Mouse (Mus musculus) frontal cortex, postnatal 10 days (tissue): ENCODE measurements at regions not wholly inside any gene's neighbourhood (a gene's known extent, or its start where the extent isn't known, plus 50 kb on each side); places are given as distances from the start of the nearest gene placed in this dataset.

Experiments used
- DNase-seq, 2 experiments: peaks; one replicate each; pipeline ENCODE4 v3.0.0; 2022; ENCODE audit warnings: low spot score in 2 of 2, mixed read lengths in 1 of 2

GRCm38 (mm10) chr13:114523116-114523515 lies 64.4 kb upstream of the Fst start:
- no peak for DNase-seq

DNA sequence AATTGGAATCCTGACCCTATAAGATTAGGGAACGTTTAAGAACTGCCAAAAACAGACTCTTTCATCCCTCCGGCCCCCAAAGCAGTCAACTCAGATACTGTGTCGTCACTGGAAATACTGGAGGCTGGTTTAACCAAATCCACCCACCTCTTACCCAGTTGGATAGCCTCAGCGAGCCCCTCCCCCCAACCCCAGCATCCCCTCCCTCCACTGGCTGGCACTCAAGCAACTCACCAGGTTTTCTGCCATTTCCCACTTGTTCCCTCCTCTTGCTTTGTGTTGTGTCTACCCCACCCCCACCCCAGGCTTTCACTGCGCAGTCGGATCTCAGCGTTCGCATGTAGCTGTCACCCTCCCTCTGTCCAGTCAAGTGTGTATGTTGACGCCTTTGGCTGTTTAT lies 68.1 kb upstream of the Fst start:
- DNase-seq, result no peak

DNA sequence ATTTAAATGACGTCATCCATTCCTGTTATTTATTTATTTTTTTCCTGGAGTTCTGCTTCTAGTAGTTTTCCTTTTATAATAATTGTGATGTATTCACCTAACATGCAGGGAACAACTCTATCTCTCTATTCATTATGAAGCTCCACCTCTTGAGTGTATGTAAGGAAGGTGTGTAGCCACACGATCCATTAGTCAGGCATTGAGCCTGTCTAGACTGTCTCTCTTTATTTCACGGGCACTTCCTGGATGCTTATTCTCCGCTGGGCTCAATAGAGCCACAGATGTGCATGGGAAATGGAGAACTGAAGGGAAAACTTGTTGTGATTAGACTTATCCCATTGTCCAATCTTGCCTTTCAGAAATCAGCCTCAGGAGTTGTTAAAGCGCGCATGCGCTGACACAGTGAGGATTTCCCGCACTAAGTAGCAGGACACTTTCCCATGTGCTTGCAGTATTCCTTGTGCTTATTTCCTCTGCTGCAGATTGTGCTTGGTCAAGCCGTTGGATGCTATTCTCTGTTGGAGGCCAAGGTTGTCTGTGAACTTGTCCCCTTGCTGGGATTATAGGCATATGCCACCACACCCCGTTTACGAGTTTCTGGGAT lies 71.5 kb upstream of the Fst start:
- DNase-seq, result no peak

- DNase-seq, result no peak
Measured at GRCm38 (mm10) chr13:114531780-114532179, 73.0 kb upstream of the Fst start.

GRCm38 (mm10) chr13:114532393-114533097 lies 73.8 kb upstream of the Fst start:
- DNase-seq, result no peak

GRCm38 (mm10) chr13:114534591-114534990 lies 75.8 kb upstream of the Fst start:
- no peak for DNase-seq

DNA sequence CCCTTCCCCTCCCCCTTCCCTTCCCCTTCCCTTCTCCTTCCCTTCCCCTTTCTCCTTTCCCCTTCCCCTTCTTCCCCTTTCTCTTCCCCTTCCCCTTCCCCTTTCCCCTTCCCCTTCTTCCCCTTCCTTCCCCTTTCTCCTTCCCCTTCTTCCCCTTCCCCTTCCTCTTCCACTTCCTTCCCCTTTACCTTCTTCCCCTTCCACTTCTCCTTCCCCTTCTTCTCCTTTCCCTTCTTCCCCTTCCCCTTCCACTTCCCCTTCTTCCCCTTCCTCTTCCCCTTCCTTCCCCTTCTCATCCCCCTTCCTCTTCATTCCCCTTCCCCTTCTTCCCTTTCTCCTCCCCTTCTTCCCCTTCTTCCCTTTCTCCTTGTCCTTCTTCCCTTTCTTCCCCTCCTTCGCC lies 77.0 kb upstream of the Fst start:
- no peak for DNase-seq

GRCm38 (mm10) chr13:114571731-114572130 lies 113.0 kb upstream of the Fst start:
- DNase-seq, result no peak

DNA sequence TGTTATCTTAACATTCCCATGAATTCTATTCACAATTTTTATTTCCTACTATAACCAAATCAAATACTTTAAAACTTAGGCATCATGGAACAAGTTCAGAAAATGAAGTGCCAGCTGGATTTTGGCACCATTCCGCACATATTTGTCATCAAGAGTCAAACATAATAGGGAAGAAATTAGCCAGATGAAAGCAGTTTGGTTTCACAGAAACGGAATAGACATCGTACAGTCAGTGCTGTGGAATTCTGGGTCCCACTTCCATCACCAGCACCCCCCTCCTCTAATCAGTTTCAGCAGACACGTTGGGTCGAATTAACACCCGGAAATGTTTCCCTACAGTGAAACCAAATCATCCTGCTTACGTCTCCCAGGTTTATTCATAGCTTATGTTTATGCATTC lies 125.8 kb upstream of the Fst start:
- no peak for DNase-seq

GRCm38 (mm10) chr13:114587621-114588020 lies 128.9 kb upstream of the Fst start:
- no peak for DNase-seq

- no peak for DNase-seq
Measured at GRCm38 (mm10) chr13:114603341-114603740, 144.6 kb upstream of the Fst start.

DNA sequence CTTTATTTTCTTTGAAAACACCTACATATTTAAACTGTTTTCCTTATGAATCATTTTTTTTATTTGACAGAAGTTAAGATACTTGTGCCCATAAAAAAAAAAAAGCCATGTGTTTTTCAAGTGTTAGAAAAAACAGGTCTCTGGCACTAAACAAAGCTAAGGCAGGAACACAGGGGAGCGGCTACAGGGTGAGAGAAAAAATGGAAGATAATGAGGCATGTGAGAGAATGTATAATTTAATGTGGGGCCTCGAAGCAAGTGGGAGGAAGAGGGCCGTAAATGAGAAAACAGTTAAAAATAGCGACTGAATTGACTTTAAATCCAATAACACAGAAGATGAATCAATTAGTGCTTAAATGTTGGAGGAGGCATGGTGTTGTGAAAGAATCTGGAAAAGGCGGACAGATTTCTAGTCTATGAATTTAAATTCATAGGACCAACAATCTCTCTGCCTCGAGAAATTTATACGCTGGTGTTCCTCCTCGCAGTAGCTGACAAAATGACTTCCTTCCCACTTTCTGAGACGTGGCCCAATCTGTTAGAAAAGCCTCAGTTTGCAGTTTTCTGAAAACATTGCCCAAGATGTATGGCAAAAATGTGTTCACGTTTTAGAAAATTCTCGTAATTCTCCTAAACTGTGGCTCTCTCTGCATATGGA lies 145.4 kb upstream of the Fst start:
- DNase-seq, result no peak

DNA sequence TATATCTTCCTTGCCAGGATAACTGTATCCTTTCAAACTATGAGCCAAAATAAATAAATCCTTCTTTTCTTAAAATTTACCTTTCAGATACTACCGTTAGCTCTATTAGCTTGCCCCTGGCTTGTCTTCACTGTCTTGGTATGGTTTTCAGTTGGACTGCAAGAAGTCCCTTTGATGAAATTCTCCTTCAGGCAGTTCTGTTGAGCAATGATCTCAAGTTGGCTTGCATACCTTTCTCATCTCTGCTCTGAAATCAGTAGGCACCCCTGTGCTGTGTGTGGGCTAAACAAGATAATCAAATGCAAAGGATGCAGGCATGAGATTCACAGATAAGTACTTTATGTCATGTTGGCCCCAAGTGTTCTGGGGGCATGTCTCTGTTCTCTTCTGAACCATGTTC lies 155.2 kb upstream of the Fst start:
- no peak for DNase-seq

DNA sequence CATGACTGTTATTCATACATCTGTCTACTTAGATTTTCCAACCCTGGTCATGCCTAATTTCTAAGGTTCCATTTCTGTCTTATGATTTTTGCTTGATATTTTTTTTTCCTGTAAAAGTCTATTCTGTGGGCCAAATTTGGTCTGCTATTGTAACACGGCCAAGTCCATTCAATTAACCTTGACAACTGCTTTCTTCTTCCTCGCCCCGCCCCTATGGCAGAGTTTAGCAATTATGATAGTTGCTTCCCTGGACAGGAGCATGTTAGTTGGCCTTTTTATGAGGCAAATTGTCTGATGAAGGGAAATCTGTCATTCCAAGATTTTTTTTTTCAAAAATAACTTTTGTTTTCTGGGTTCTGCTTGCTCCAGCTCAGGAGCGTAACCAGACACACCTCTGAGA lies 160.7 kb upstream of the Fst start:
- DNase-seq, result no peak

- no peak for DNase-seq
Measured at GRCm38 (mm10) chr13:114636731-114637130, 178.0 kb upstream of the Fst start.

GRCm38 (mm10) chr13:114639531-114639930 lies 178.5 kb upstream of the Mocs2 start:
- DNase-seq, result no peak

- DNase-seq, result no peak
Measured at GRCm38 (mm10) chr13:114641688-114642390, 176.2 kb upstream of the Mocs2 start.

GRCm38 (mm10) chr13:114642901-114643491 lies 175.0 kb upstream of the Mocs2 start:
- no peak for DNase-seq

GRCm38 (mm10) chr13:114643521-114643920 lies 174.5 kb upstream of the Mocs2 start:
- no peak for DNase-seq

DNA sequence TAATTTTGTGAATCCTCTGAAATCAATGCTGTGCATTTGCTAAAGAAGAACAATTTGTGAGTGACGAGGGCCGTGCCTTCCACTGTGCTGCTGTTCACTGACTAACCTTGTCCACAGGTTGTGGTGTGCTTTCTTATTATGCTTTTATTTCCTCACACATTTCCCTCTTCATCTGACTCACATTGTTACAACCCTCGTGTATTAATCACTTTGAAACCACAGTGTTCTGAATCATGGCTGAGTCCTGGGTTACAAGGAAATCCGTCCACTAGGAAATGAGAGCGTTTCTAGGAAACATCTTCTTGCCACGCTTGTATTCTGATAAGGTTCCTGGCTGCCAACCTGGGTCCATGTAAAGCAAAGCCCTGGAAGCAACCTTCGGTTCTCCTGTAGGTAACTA lies 163.8 kb upstream of the Mocs2 start:
- no peak for DNase-seq

DNA sequence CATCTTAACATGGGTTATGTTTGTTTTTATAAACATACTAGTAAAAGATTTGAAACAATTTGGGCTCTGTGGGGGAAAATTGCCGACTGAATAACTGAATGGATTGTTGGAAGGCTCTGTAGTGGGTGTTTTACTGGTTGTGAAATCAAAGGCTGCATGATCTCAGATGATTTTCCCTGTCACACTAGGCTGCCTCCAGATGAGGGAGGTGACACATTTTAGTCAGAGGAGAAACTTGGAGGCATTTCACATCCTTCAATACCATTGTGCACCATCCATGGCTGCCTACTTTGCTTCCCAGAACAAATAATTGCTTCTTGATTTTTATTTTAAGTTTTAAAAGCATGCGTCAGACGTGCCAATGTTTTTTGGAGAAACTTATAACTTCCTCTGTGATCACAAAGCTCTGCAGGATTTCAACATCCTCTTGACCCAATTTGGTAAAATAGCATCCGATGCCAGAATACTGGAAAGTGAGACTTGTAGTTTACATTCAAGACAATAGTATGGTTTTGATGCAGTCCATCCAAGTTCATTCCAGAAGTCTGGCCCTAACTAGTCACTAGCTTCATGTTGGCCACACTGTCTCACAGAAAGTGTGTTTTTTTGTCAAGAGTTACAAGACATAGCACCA lies 163.0 kb upstream of the Mocs2 start:
- no peak for DNase-seq

GRCm38 (mm10) chr13:114672411-114672810 lies 145.6 kb upstream of the Mocs2 start:
- DNase-seq, result no peak
